Mouse (Mus musculus) kidney, postnatal 14 days (tissue): ENCODE data around the gene Atp8b4.

Source experiments
- DNase-seq: peaks from one replicate; pipeline ENCODE4 v3.0.0; 2022; ENCODE audit warnings: mixed read lengths

Atp8b4 gene

GRCm38 (mm10) chr2:126275511-126275910, 225.0 kb downstream of the Atp8b4 start:
- DNase-seq, result no peak

DNA sequence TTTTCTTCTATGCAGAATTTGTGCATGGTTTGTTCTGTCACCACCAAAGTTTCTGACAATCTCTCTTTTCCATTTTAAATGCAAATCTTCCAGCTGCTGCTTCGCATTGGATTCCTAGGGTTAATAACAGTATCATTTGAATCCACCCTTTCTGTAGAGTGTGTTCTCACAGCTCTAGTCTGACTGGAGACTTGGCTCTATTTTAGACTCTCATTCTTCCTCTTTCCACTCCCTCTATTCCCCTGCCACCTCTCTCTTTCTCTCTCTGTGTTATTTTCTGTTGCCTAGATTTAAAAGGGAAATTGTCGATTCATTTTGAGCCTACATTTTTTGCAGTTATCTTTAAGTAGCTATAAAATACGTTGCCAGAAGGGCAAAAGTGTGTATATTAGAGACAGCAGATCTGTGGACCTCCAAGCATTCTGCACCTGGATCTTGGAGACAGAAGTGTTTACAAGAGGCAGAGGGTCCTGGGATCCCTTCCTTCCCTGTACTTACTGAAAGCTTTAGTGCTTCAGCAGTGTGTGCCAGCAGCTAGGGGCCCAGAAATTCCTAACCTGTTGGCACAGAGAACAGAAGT, 225.6 kb downstream of the Atp8b4 start:
- no peak for DNase-seq

GRCm38 (mm10) chr2:126274311-126274710, 226.2 kb downstream of the Atp8b4 start:
- no peak for DNase-seq
